Mouse (Mus musculus) ES-E14 (cell line): ENCODE measurements around the gene Pla2g6.

Source experiments
- CHD2 ChIP-seq: IDR thresholded peaks from 2 replicates; pipeline ENCODE4 v1.6.1; 2014; ENCODE audit warnings: mild to moderate bottlenecking, low read depth, low read length, inconsistent platforms
- HCFC1 ChIP-seq: IDR thresholded peaks from 2 replicates; pipeline ENCODE4 v1.6.1; 2012; ENCODE audit warnings: low read length, inconsistent platforms, borderline replicate concordance; ENCODE audit not compliant: insufficient read depth
- MAFK ChIP-seq: IDR thresholded peaks from 2 replicates; pipeline ENCODE4 v1.6.1; 2014; ENCODE audit warnings: mild to moderate bottlenecking, low read depth, low read length, inconsistent platforms; ENCODE audit not compliant: insufficient read depth
- ZNF384 ChIP-seq: IDR thresholded peaks from 2 replicates; pipeline ENCODE4 v1.6.1; 2012; ENCODE audit warnings: low read depth, low read length, inconsistent platforms

DNA sequence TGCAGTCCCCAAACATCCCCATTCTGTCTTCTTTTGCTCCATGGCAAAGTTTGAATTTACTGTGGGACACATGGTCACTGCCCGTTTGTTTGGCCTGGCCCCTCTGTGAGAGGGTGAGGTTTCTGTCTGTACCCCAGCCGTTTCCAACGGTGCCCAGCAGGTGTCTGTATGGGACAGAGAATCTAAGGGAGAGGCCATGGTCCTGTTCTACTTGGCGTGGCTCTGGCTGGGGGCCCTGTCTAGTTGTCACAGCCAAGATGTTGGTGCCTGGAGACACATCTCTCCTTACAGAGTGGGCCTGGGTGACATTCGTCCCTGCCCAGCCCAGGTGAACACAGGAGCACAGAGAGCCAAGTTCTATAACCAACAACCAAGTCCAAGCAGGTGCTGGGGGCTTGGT is 47.3 kb downstream of the Pla2g6 start:
- TF ChIP-seq HCFC1 (no peak), MAFK (no peak), CHD2 (no peak), ZNF384 (no peak)
